Mouse (Mus musculus) embryonic facial prominence, embryonic 13.5 days (tissue): ENCODE measurements around the gene Map2k5. TPM values are rescaled to one million over a fixed set of nuclear protein-coding genes. Genes with fewer than 3 reads are reported as not detected.

ENCODE experiments used
- ATAC-seq: fragments of 200-750 bp; cut with Nextera tagmentation; 2 replicates; pipeline ENCODE4 v1.8.0; 2017; ENCODE audit warnings: low read depth; ENCODE audit not compliant: insufficient number of reproducible peaks, insufficient read depth, low FRiP score, low TSS enrichment
- H3K27ac ChIP-seq: fragments of 300-500 bp; sonication (generic); 2 replicates; pipeline ENCODE4 v1.5.1; 2015; ENCODE audit warnings: moderate library complexity, mild to moderate bottlenecking, inconsistent platforms
- H3K27me3 ChIP-seq: fragments of 300-500 bp; sonication (generic); 2 replicates; pipeline ENCODE4 v1.6.1; 2015; ENCODE audit warnings: mild to moderate bottlenecking, inconsistent platforms
- H3K36me3 ChIP-seq: fragments of 300-500 bp; sonication (generic); 2 replicates; pipeline ENCODE4 v1.6.1; 2015; ENCODE audit warnings: mild to moderate bottlenecking, inconsistent platforms
- H3K4me1 ChIP-seq: fragments of 300-500 bp; sonication (generic); 2 replicates; pipeline ENCODE4 v1.6.1; 2015; ENCODE audit warnings: inconsistent platforms
- H3K4me2 ChIP-seq: fragments of 300-500 bp; sonication (generic); 2 replicates; pipeline ENCODE4 v1.6.1; 2015; ENCODE audit warnings: moderate library complexity, mild to moderate bottlenecking, inconsistent platforms
- H3K4me3 ChIP-seq: fragments of 300-500 bp; sonication (generic); 2 replicates; pipeline ENCODE4 v1.5.1; 2015; ENCODE audit warnings: mild to moderate bottlenecking, inconsistent platforms
- H3K9ac ChIP-seq: fragments of 300-500 bp; sonication (generic); 2 replicates; pipeline ENCODE4 v1.6.1; 2015; ENCODE audit warnings: mild to moderate bottlenecking, inconsistent platforms
- H3K9me3 ChIP-seq: fragments of 300-500 bp; sonication (generic); 2 replicates; pipeline ENCODE4 v1.6.1; 2016; ENCODE audit warnings: inconsistent platforms
- WGBS: fragments of 180-500 bp; shearing (Covaris S2); methylation state at CpG from one replicate; pipeline ENCODE4 v1.1.7; 2015; ENCODE audit warnings: mixed read lengths; 5-methylcytosine and 5-hydroxymethylcytosine counted together
- polyA plus RNA-seq: library from polyadenylated mRNA; unstranded; fragments of >200 nt; fragmentation: Nextera tagmentation; extraction: Ambion mirVana; gene quantifications from 2 replicates; pipeline ENCODE4 v1.2.1, GENCODE M21; 2015

The Map2k5 gene
- polyA plus RNA-seq, 1 experiment from 2014 or later, result 37.8 TPM

DNA sequence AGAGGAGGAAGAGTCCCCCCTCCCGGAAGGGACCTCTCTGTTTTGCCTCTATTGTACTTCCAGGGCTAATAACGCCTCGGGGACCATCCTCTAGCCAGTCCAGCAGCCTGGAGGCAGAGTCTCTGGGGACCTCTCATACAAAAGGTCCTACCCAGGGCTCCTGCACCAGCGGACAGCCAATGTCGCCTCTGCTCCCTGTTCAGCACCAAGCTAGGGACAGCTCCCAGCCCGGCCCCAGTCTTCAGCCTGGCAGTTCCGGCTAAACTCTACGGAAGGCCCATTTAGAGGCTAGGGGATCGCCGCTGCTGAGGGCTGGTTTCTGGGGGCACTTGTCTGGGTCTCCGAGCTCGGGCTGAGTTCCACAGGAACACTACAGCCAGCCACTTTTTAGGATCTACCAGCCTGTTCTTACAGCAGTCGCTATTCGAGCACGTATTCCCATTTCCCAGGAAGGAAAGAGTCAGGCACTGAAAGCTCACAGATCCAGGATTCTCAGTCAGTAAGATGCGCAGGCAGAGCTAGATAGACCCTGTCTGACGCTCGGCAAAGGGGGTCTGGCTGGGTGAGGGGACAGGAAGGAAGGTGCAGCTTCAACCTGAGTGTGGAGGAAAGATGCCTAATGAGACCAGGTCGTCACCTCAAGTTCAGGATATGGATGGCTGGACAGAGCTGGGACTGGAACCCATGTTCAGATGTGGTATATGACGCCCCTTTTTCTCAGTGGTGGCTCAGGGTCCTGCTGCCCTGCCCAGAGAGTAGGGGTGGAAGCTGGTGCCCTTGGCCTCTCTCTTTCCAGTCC, 226.4 kb downstream of the Map2k5 start:
- peak overlapping the region; percentile 10; the same call in 1 of the 2 replicates for H3K4me3 ChIP-seq
- no peaks in the 10 kb centered on the region; the same call in 1 of the 2 replicates for H3K9me3 ChIP-seq
- H3K27ac ChIP-seq, result no peak overlapping the region
- ATAC-seq, result no peak
- H3K4me2 ChIP-seq, result peak overlapping the region; percentile 30; the same call in 1 of the 2 replicates
- H3K4me1 ChIP-seq, result peaks cover 35% of the 10 kb centered on the region
- 2% methylated on average over 20 of the region's 20 CpGs for WGBS
- no peak overlapping the region for H3K9ac ChIP-seq
- peaks cover 97% of the 10 kb centered on the region for H3K27me3 ChIP-seq
- H3K36me3 ChIP-seq, result no peaks in the 10 kb centered on the region

DNA sequence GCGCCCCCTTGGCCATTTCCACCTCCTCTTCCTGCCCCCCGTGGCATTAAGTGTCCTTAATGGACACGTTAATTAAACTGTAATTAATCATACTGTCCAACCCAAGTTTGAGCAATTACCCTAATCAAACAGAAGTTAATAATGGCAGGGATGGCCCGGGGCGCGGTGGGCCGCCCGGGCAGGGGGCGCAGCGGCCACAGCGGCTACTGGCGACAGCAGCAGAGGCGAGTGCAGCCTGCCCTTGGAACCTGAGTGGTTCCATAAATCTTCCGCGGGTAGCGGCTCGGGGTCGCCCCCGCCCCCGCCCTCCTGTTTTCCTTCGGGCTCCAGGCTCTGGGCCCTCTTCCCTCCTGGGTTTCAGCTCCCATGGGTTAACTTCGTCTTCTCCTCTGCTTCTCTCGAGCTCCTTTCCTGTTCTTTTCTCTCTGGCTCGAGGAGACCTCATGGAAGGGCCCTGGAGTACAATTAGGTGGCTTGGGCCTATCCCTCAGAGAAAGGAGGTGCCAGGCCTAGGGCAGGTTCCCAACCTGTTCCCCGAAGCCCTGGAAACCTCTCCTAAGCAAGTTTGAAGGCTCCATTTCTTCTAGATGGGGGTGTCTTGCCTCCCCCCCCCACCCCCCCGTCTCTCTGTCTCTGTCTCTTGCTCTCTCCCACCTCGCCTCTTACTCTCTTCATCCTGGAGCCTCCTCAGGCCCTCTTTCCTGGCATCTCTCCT, 227.5 kb downstream of the Map2k5 start:
- 1% methylated on average over 27 of the region's 27 CpGs for WGBS
- Histone ChIP-seq H3K27ac (no peak overlapping the region), H3K27me3 (peaks cover 99% of the 10 kb centered on the region), H3K9ac (no peak overlapping the region), H3K4me1 (peaks cover 45% of the 10 kb centered on the region), H3K9me3 (no peaks in the 10 kb centered on the region; the same call in 1 of the 2 replicates), H3K4me2 (no peak overlapping the region), H3K36me3 (no peaks in the 10 kb centered on the region), H3K4me3 (no peak overlapping the region)
- no peak for ATAC-seq

DNA sequence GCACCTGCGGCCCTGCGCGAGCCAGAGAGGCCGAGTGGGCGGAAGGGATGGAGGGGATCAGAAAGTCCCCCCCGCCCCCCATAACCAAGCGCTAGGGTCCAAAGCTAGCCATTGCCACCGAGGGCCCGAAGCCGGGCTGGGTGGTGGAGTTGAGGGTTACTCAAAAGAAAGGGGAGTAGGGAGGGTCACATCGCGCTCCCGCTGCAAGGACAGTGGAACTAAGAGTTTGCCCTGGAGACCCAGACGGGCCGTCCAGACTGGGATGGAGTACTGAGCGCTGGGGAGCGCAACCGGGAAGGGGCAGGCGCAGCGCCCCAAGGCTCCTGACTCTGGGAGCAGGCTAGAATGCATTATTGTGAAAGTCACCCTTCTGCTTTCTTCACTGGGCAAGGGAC, 228.3 kb downstream of the Map2k5 start:
- under 1% methylated on average over 20 of the region's 20 CpGs for WGBS
- H3K36me3 ChIP-seq, result no peaks in the 10 kb centered on the region
- H3K4me1 ChIP-seq, result peaks cover 53% of the 10 kb centered on the region

DNA sequence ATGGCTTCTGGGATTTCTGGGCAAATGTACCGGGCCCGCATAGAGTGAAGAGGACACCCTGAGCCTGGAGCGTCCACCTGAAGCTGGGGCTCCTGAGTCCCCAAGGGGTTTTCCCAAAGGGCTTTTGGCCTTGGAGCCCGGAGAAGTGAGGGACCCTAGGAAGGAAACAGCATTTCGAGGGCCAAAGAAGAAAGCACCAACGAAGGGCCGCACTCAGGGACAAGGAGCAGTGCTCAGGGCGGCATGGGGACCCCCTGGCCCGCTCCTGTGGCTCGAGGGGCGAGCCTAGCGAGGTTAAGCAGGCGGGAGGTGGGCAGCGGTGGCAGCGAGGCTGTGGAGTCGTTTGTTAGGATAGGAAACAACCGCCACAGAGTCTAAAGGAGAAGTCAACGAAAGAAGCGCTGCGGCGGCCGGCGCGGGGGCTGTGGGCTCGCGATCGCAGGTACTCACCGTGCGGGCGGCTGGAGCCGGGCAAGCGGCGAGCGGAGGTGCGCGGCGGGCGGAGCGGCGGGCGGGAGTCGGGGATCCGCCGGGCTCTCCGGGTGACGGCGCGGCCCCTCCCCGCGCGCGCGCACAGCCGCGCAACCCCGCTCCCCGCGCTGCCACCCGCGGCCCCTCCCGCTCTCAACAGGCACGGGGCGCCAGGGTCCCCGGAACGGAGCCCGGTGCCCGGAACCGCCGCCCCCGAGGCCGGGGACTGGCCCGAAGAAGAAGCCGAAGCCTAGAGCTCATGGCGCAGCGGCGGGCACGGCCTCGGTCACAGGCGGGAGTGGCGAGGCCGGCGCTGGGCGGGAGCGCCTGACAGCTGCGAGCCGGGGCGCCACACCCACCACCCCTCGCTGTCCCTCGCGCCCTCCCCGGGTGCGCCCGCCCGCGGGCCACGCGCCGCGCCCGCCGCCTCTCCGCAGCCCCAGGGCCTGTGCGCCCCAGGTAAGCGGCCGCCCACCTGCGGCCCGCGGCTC, 229.0 kb downstream of the Map2k5 start, which contains the start of gene Skor1:
Gene Skor1, minus strand, starts transcription at position 552 of the 962 bp plus-strand sequence.
- H3K9ac ChIP-seq, result peak within 1 kb of the TSS; percentile 44; the same call in 1 of the 2 replicates
- H3K4me2 ChIP-seq, result peak within 1 kb of the TSS; percentile 85
- peak within 1 kb of the TSS; percentile 51 for H3K4me3 ChIP-seq
- no peak within 1 kb of the TSS for H3K27ac ChIP-seq
- no peaks in the 10 kb centered on the region; the same call in 1 of the 2 replicates for H3K9me3 ChIP-seq
- peaks cover 59% of the 10 kb centered on the region for H3K4me1 ChIP-seq
- H3K27me3 ChIP-seq, result peaks cover 100% of the 10 kb centered on the region
- H3K36me3 ChIP-seq, result no peaks in the 10 kb centered on the region
- no peak for ATAC-seq
- WGBS, result under 1% methylated on average over 101 of the region's 108 CpGs

More for the DNA sequence above, 228.3 kb downstream of the Map2k5 start:
- H3K4me2 ChIP-seq, result peak overlapping the region; percentile 85
- no peak for ATAC-seq
- peak overlapping the region; percentile 51 for H3K4me3 ChIP-seq
- no peaks in the 10 kb centered on the region; the same call in 1 of the 2 replicates for H3K9me3 ChIP-seq
- peaks cover 99% of the 10 kb centered on the region for H3K27me3 ChIP-seq
- H3K9ac ChIP-seq, result no peak overlapping the region
- no peak overlapping the region for H3K27ac ChIP-seq

DNA sequence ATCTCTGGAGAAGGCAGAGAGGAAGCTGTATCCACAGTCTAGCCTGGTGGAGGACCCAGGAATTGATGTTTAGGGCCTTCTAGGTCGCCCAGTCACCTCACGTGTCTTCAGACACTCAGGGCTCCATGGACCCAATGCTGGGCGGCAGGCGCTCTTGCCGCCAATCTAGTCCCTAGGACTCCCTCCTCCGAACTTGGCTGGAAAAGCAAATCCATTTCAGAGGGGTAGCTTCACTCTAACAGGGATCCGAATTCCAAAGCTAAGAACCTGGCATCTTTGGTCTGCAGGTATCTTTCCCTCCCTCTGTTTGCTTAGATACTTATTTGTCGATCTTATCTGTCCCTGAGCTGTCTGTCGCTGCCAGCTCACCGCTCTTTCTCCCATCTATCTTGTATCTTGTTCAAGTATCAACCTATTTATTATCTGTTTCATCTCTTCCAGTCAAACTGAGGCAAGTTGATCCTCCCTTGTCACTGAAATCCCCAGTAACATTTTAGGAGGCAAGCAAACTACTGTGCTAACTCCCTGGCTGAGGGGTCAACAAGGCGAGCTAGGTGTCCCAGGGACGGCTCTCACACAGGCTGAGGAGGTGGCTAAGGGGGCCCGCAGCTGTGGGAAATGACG, 229.8 kb downstream of the Map2k5 start:
- Histone ChIP-seq H3K27me3 (peaks cover 100% of the 10 kb centered on the region), H3K4me2 (no peak overlapping the region), H3K9me3 (no peaks in the 10 kb centered on the region), H3K4me3 (peak overlapping the region; percentile 51; the same call in 1 of the 2 replicates), H3K4me1 (peaks cover 67% of the 10 kb centered on the region), H3K27ac (no peak overlapping the region), H3K36me3 (no peaks in the 10 kb centered on the region), H3K9ac (no peak overlapping the region)
- 1% methylated on average over 14 of the region's 14 CpGs for WGBS
- no peak for ATAC-seq

DNA sequence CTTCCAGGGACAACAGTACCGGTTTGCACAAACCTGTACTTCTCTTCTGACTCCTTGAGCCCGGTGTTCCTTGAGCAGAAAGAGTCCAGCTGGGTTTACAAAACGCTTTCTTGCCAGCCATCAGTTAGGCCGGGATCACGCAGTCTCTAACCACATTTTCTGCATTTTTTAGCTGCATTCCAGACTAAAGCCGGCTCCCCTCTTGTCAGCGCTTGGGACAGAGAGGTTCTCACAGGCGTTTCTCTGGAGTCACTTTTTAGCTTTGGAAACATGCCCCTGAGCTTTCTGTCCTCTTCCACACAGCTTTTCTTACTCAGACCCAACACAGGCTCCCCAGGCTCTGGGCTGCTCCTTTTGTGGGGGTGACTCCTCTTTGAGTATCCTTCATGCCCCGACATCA, 230.4 kb downstream of the Map2k5 start:
- peaks cover 100% of the 10 kb centered on the region for H3K27me3 ChIP-seq
- H3K4me2 ChIP-seq, result peak overlapping the region; percentile 45; the same call in 1 of the 2 replicates
- no peak for ATAC-seq
- peaks cover 73% of the 10 kb centered on the region for H3K4me1 ChIP-seq
- H3K9me3 ChIP-seq, result no peaks in the 10 kb centered on the region
- H3K36me3 ChIP-seq, result no peaks in the 10 kb centered on the region
- H3K4me3 ChIP-seq, result peak overlapping the region; percentile 29
- no peak overlapping the region for H3K27ac ChIP-seq
- 1% methylated on average over 9 of the region's 9 CpGs for WGBS
- H3K9ac ChIP-seq, result no peak overlapping the region

DNA sequence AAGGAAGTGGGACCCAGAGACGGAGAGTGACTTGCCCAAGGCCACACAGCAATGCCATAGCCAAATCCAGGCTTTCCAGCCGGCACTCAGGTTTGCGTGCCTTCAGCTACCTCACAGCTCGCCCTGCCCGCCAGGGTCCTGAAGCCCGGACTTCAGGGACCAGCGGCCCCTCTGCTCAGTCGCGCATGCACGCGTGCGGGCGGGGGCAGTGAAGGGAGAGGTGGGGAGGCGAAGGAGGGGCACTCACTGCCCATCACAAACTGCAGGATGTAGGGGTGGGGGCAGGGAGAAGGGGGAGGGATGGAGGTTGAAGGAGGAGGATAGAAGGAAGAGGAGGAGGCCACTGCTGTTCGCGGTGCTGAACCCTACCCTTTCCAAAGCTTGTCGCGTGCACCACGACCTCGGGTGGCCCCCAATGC, 230.8 kb downstream of the Map2k5 start:
- under 1% methylated on average over 20 of the region's 20 CpGs for WGBS
- Histone ChIP-seq H3K36me3 (no peaks in the 10 kb centered on the region), H3K9ac (no peak overlapping the region), H3K27ac (no peak overlapping the region), H3K4me2 (peak overlapping the region; percentile 45), H3K27me3 (peaks cover 100% of the 10 kb centered on the region), H3K9me3 (no peaks in the 10 kb centered on the region), H3K4me1 (peaks cover 75% of the 10 kb centered on the region), H3K4me3 (peak overlapping the region; percentile 29)
- no peak for ATAC-seq

DNA sequence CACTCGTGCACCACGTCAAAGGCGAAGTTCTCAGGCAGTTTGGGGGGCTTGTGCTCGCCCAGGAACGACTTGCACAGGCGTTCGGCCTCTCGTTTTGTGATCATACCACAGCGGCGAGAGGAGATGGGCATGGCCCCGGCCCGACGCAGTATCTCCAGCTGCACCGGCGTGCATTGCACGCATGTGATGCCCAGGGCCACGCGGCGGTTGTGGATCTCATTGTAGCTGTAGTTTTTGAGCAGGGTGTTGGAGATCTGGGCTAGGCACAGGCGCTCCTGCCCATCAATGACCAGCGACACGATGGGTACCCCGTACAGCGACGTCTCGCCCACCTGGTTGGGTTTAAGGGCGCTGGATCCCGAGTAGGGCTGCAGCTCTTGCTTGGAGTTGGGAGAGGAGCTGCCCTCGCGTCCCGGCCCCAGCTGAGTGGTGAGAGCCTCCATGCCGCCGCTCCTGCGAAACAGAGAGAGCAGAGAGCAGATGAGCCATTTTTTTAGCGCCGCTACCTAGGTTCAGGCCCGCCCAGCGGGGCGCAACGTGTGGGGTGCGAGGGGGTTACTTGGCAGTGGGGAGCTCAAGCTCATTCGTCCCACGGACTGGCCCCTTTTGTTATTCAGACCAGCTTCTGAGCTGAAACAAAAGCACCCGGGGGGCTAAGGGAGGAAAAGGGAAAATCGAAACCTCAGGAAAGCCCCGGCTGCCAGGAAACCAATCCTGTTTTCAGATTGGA, 231.4 kb downstream of the Map2k5 start:
- Histone ChIP-seq H3K9me3 (no peaks in the 10 kb centered on the region), H3K36me3 (no peaks in the 10 kb centered on the region), H3K27me3 (peaks cover 100% of the 10 kb centered on the region), H3K4me1 (peaks cover 73% of the 10 kb centered on the region), H3K27ac (no peak overlapping the region), H3K9ac (no peak overlapping the region), H3K4me2 (peak overlapping the region; percentile 45), H3K4me3 (peak overlapping the region; percentile 29)
- WGBS, result under 1% methylated on average over 46 of the region's 46 CpGs
- no peak for ATAC-seq

DNA sequence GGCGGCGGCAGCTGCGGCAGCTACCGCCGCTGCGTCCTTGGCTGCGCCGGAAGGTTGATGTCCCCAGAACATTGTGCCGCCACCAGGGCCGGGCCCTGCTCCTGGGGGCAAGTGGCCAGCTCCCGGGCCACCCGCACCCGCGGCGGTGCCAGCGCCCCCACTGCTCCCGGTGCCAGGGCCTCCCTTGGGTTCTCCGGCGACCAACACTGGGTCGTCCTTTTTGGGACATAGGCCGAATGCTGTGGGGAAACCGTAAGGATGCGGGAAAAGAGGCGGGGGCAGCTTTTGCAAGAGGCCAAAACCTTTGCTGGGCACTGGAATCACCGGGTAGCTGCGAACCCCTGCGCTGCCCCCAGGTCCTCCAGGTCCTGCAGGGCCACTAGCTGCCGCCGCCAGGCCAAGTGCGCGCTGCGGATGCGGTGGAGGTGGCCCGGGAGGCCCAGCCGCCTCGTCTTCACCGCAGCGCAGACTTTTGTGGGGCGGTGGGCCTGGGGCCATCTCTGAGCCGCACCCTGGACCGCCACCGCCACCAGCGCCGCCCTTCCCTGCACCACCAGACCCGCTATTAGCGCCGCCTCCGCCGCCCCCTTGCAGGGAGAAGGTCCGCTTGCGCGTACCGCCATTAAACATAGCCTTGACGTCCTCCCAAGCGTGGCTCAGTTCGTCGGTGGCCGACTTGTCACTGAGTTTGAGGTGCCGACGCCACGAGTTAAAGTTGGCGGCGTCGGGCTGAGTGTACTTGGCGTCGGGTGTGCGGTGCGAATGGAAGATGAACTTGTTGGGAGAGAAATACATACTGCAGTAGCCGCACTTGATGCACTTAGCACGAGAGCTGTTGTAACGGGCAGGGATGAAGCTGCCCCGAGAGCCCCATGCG, 232.2 kb downstream of the Map2k5 start:
- under 1% methylated on average over 73 of the region's 73 CpGs for WGBS
- no peak for ATAC-seq
- Histone ChIP-seq H3K4me1 (peaks cover 71% of the 10 kb centered on the region), H3K9ac (no peak overlapping the region), H3K4me2 (peak overlapping the region; percentile 45), H3K27me3 (peaks cover 100% of the 10 kb centered on the region), H3K9me3 (no peaks in the 10 kb centered on the region), H3K27ac (no peak overlapping the region), H3K36me3 (no peaks in the 10 kb centered on the region), H3K4me3 (peak overlapping the region; percentile 29)
